Comparison of ENCODE assay signal across 10 mouse cellular contexts in the genomic region with DNA sequence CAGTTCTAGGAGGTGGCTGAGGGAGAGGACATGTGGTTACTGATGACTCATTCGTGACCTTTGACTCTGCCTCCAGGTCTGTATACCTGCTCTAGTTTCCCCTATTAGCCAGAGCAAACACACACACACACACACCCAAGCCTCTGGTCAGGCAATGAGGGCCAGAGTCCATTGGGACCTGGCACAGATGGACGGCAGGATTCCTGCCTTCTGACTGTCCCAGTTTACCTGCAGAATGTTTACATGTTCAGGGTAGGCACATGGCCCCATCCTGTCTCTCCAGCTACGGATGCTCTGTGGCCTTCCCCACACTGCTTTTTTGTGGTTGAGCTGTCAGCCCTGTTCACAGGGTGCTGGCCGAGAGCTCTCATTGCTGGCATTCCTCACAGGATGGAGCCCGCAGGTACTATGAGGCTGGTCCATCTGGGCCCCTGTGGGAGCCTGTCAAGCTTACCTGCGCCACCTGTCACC. TPM values are rescaled to one million over a fixed set of nuclear protein-coding genes. Genes with fewer than 3 reads are reported as not detected.
DNase-seq lines count a peak whose midpoint lies in the region; ATAC-seq lines count a peak whose summit lies in the region.
"Had no signal": no experiment of that assay in that cellular context is flagged by ENCODE, and none has a peak within 500 bp of the region (broad histone marks: within the 10 kb centered on the region; RNA-seq: fewer than 3 reads in every experiment).

No protein-coding gene starts in this region.

- no peak overlapping the region for H3K4me3 ChIP-seq in forebrain, embryonic 11.5 days (ENCODE audit: low read depth, low read length)
- H3K4me3 ChIP-seq in forebrain, embryonic 12.5 days (replicated peaks) = no peak overlapping the region
- no peak overlapping the region for H3K4me3 ChIP-seq in liver, embryonic 11.5 days (ENCODE audit: low read depth, low read length)
- H3K4me3 ChIP-seq: hindbrain, embryonic 13.5 days; limb, embryonic 13.5 days had no signal

- H3K27me3 ChIP-seq in forebrain, embryonic 11.5 days (ENCODE audit: control insufficient read depth, insufficient read depth, low read length) = no peaks in the 10 kb centered on the region
- H3K27me3 ChIP-seq in forebrain, embryonic 12.5 days = no peaks in the 10 kb centered on the region
- H3K27me3 ChIP-seq in liver, embryonic 11.5 days (replicated peaks; ENCODE audit: control insufficient read depth, insufficient read depth, low read length) = no peaks in the 10 kb centered on the region
- H3K27me3 ChIP-seq: limb, embryonic 13.5 days had no signal

- no peak for ATAC-seq in forebrain, embryonic 11.5 days (replicated peaks; ENCODE audit: low FRiP score)
- ATAC-seq in forebrain, embryonic 12.5 days (ENCODE audit: low FRiP score) = no peak
- peak; percentile 30; the same call in 1 of the 2 replicates for ATAC-seq in liver, embryonic 11.5 days (replicated peaks; ENCODE audit: low FRiP score)

- H3K4me1 ChIP-seq in forebrain, embryonic 11.5 days (replicated peaks; ENCODE audit: control insufficient read depth, insufficient read depth, low read length) = peaks cover 3% of the 10 kb centered on the region; the same call in 1 of the 2 replicates
- peaks cover 21% of the 10 kb centered on the region for H3K4me1 ChIP-seq in forebrain, embryonic 12.5 days
- H3K4me1 ChIP-seq in liver, embryonic 11.5 days (replicated peaks; ENCODE audit: control insufficient read depth, insufficient read depth, low read length) = peaks cover 45% of the 10 kb centered on the region

- H3K36me3 ChIP-seq in forebrain, embryonic 11.5 days (ENCODE audit: control insufficient read depth, insufficient read depth, low read length) = no peaks in the 10 kb centered on the region
- peaks cover 10% of the 10 kb centered on the region for H3K36me3 ChIP-seq in forebrain, embryonic 12.5 days (replicated peaks)
- peaks cover 9% of the 10 kb centered on the region for H3K36me3 ChIP-seq in liver, embryonic 11.5 days (ENCODE audit: control insufficient read depth, insufficient read depth, low read length)

- H3K4me2 ChIP-seq in forebrain, embryonic 11.5 days (ENCODE audit: low read depth, low read length, severe bottlenecking) = no peak overlapping the region
- no peak overlapping the region for H3K4me2 ChIP-seq in forebrain, embryonic 12.5 days
- 0 out of 2 replicates have a peak overlapping the region, but pooled peaks have one; percentile 16 for H3K4me2 ChIP-seq in liver, embryonic 11.5 days
- H3K4me2 ChIP-seq: hindbrain, embryonic 13.5 days; limb, embryonic 13.5 days had no signal

- no peak overlapping the region for H3K9ac ChIP-seq in forebrain, embryonic 11.5 days (ENCODE audit: low read length)
- no peak overlapping the region for H3K9ac ChIP-seq in forebrain, embryonic 12.5 days
- no peak overlapping the region for H3K9ac ChIP-seq in liver, embryonic 11.5 days (ENCODE audit: low read depth, low read length)
- H3K9ac ChIP-seq: hindbrain, embryonic 13.5 days; limb, embryonic 13.5 days had no signal

- no peaks in the 10 kb centered on the region for H3K9me3 ChIP-seq in forebrain, embryonic 11.5 days (ENCODE audit: control insufficient read depth, low read length)
- no peaks in the 10 kb centered on the region for H3K9me3 ChIP-seq in forebrain, embryonic 12.5 days
- H3K9me3 ChIP-seq in liver, embryonic 11.5 days (ENCODE audit: control insufficient read depth, low read length) = no peaks in the 10 kb centered on the region
- H3K9me3 ChIP-seq: hindbrain, embryonic 13.5 days; limb, embryonic 13.5 days had no signal

- H3K27ac ChIP-seq in forebrain, embryonic 11.5 days (ENCODE audit: low read depth, low read length) = no peak overlapping the region
- no peak overlapping the region for H3K27ac ChIP-seq in forebrain, embryonic 12.5 days
- peak overlapping the region; percentile 69; the same call in 1 of the 2 replicates for H3K27ac ChIP-seq in liver, embryonic 11.5 days (ENCODE audit: low read depth, low read length)
- H3K27ac ChIP-seq: hindbrain, embryonic 13.5 days; limb, embryonic 13.5 days had no signal

- DNase-seq in forebrain, embryonic 11.5 days (ENCODE audit: low spot score) = peak; percentile 44
- peak; percentile 52 for DNase-seq in CD4-positive, CD25-positive, alpha-beta regulatory T cell, adult 2 months (ENCODE audit: low read depth, low spot score)
- peak; percentile 95 for DNase-seq in cerebellum, postnatal 25 days
- no peak for DNase-seq in liver, embryonic 11.5 days (ENCODE audit: low spot score)
- DNase-seq in layer of hippocampus, postnatal 14 days (ENCODE audit: low spot score in 2 of 2) = no peak
- no peak for DNase-seq in embryo, embryonic 11 days
- DNase-seq in layer of hippocampus, postnatal 10 days (ENCODE audit: low spot score in 2 of 2) = no peak

- 70% methylated on average over 6 of the region's 6 CpGs for WGBS in forebrain, embryonic 11.5 days
- WGBS in forebrain, embryonic 12.5 days = 73% methylated on average over 6 of the region's 6 CpGs
- WGBS in liver, embryonic 11.5 days = 44% methylated on average over 6 of the region's 6 CpGs

RNA-seq across cellular contexts. Expression of a gene that starts 2.0 kb away (rescaled TPM):
- polyA plus RNA-seq in forebrain, embryonic 11.5 days (2014; fragmentation: Nextera tagmentation; extraction: Ambion mirVana) = 0.37 TPM in 1 of 2 replicates, not detected in the other
- 0.04 and 0.27 TPM in 2 replicates for polyA plus RNA-seq in forebrain, embryonic 12.5 days (2016; fragmentation: Nextera tagmentation; extraction: Ambion mirVana)
- polyA plus RNA-seq in liver, embryonic 11.5 days (2014; fragmentation: Nextera tagmentation; extraction: Ambion mirVana) = 0.47 and 0.60 TPM in 2 replicates
- total RNA-seq in layer of hippocampus, postnatal 14 days (2021) = under 1 TPM; 0.38 to 0.69 TPM
- 1 to 10 TPM in 1 of 2 experiments, under 1 TPM in 1; 0.62 to 1.0 TPM for total RNA-seq in layer of hippocampus, postnatal 10 days (2021)

RNA-seq across cellular contexts. Expression of a gene that starts 2.5 kb away (rescaled TPM):
- polyA plus RNA-seq in forebrain, embryonic 11.5 days (2014; fragmentation: Nextera tagmentation; extraction: Ambion mirVana) = 13.6 and 14.9 TPM in 2 replicates
- 18.9 and 21.2 TPM in 2 replicates for polyA plus RNA-seq in forebrain, embryonic 12.5 days (2016; fragmentation: Nextera tagmentation; extraction: Ambion mirVana)
- polyA plus RNA-seq in liver, embryonic 11.5 days (2014; fragmentation: Nextera tagmentation; extraction: Ambion mirVana) = 12.6 and 14.6 TPM in 2 replicates
- 10 to 100 TPM; 11.5 to 11.9 TPM for total RNA-seq in layer of hippocampus, postnatal 14 days (2021)
- 10 to 100 TPM; 11.8 to 13.4 TPM for total RNA-seq in layer of hippocampus, postnatal 10 days (2021)

RNA-seq across cellular contexts. Expression of a gene that starts 17.9 kb away (rescaled TPM):
- 38.0 and 48.6 TPM in 2 replicates for polyA plus RNA-seq in forebrain, embryonic 11.5 days (2014; fragmentation: Nextera tagmentation; extraction: Ambion mirVana)
- 42.6 and 51.0 TPM in 2 replicates for polyA plus RNA-seq in forebrain, embryonic 12.5 days (2016; fragmentation: Nextera tagmentation; extraction: Ambion mirVana)
- 24.3 and 30.5 TPM in 2 replicates for polyA plus RNA-seq in liver, embryonic 11.5 days (2014; fragmentation: Nextera tagmentation; extraction: Ambion mirVana)
- 10 to 100 TPM; 73.9 to 76.0 TPM for total RNA-seq in layer of hippocampus, postnatal 14 days (2021)
- 10 to 100 TPM; 80.5 to 87.8 TPM for total RNA-seq in layer of hippocampus, postnatal 10 days (2021)

RNA-seq across cellular contexts. Expression of a gene that starts 28.4 kb away (rescaled TPM):
- polyA plus RNA-seq in forebrain, embryonic 11.5 days (2014; fragmentation: Nextera tagmentation; extraction: Ambion mirVana) = 20.2 and 20.3 TPM in 2 replicates
- polyA plus RNA-seq in forebrain, embryonic 12.5 days (2016; fragmentation: Nextera tagmentation; extraction: Ambion mirVana) = 23.9 and 26.9 TPM in 2 replicates
- polyA plus RNA-seq in liver, embryonic 11.5 days (2014; fragmentation: Nextera tagmentation; extraction: Ambion mirVana) = 12.0 and 12.2 TPM in 2 replicates
- total RNA-seq in layer of hippocampus, postnatal 14 days (2021) = 10 to 100 TPM; 11.3 to 11.4 TPM
- 10 to 100 TPM; 17.0 to 17.3 TPM for total RNA-seq in layer of hippocampus, postnatal 10 days (2021)

RNA-seq across cellular contexts. Expression of a gene that starts 59.3 kb away (rescaled TPM):
- polyA plus RNA-seq in forebrain, embryonic 11.5 days (2014; fragmentation: Nextera tagmentation; extraction: Ambion mirVana) = 30.8 and 32.7 TPM in 2 replicates
- polyA plus RNA-seq in forebrain, embryonic 12.5 days (2016; fragmentation: Nextera tagmentation; extraction: Ambion mirVana) = 25.4 and 35.6 TPM in 2 replicates
- polyA plus RNA-seq in liver, embryonic 11.5 days (2014; fragmentation: Nextera tagmentation; extraction: Ambion mirVana) = 15.1 and 15.3 TPM in 2 replicates
- total RNA-seq in layer of hippocampus, postnatal 14 days (2021) = 1 to 10 TPM; 3.5 to 4.0 TPM
- 1 to 10 TPM; 3.9 to 5.8 TPM for total RNA-seq in layer of hippocampus, postnatal 10 days (2021)

Comparison
In these comparisons a context has a peak if more than half of its experiments do, and no peak if none do; other contexts are left out.
1. DNase-seq: peak in forebrain, embryonic 11.5 days (single experiment), CD4-positive, CD25-positive, alpha-beta regulatory T cell, adult 2 months (single experiment) and cerebellum, postnatal 25 days (2 of 2); none in liver, embryonic 11.5 days (single experiment), layer of hippocampus, postnatal 14 days (0 of 2), embryo, embryonic 11 days (single experiment) and layer of hippocampus, postnatal 10 days (0 of 2).